Mouse (Mus musculus) limb, embryonic 10.5 days (tissue): ENCODE data around the gene Helt. TPM values are rescaled to one million over a fixed set of nuclear protein-coding genes. Genes with fewer than 3 reads are reported as not detected.

Experiments used
- DNase-seq: peaks from one replicate; pipeline ENCODE4 v3.0.0-alpha.2; 2017; ENCODE audit warnings: low spot score
- H3K27ac ChIP-seq: fragments of 300-500 bp; sonication (generic); 2 replicates; pipeline ENCODE4 v1.5.1; 2016; ENCODE audit warnings: mild to moderate bottlenecking
- H3K27me3 ChIP-seq: fragments of 300-500 bp; sonication (generic); 2 replicates; pipeline ENCODE4 v1.6.1; 2016; ENCODE audit warnings: low read depth, mild to moderate bottlenecking; ENCODE audit not compliant: poor library complexity, severe bottlenecking
- H3K36me3 ChIP-seq: fragments of 300-500 bp; sonication (generic); 2 replicates; pipeline ENCODE4 v1.6.1; 2016; ENCODE audit warnings: mild to moderate bottlenecking, moderate library complexity
- H3K4me1 ChIP-seq: fragments of 300-500 bp; sonication (generic); 2 replicates; pipeline ENCODE4 v1.6.1; 2016
- H3K4me3 ChIP-seq: fragments of 300-500 bp; sonication (generic); 2 replicates; pipeline ENCODE4 v1.5.1; 2016; ENCODE audit warnings: mild to moderate bottlenecking, moderate library complexity
- H3K9me3 ChIP-seq: fragments of 300-500 bp; sonication (generic); replicated peaks from 2 replicates; pipeline ENCODE4 v1.6.1; 2016; ENCODE audit warnings: mild to moderate bottlenecking
- WGBS: fragments of 180-500 bp; shearing (Covaris S2); methylation state at CpG from one replicate; pipeline ENCODE4 v1.1.7; 2016; 5-methylcytosine and 5-hydroxymethylcytosine counted together
- polyA plus RNA-seq: library from polyadenylated mRNA; unstranded; fragments of >200 nt; fragmentation: Nextera tagmentation; extraction: Ambion mirVana; gene quantifications from 2 replicates; pipeline ENCODE4 v1.2.1, GENCODE M21; 2016

Gene Helt
- polyA plus RNA-seq, 1 experiment from 2014 or later, result not detected

- no peak overlapping the region for H3K4me3 ChIP-seq
- WGBS, result 98% methylated on average over 4 of the region's 4 CpGs
- no peaks in the 10 kb centered on the region for H3K4me1 ChIP-seq
- H3K36me3 ChIP-seq, result no peaks in the 10 kb centered on the region
- H3K9me3 ChIP-seq, result no peaks in the 10 kb centered on the region
- H3K27me3 ChIP-seq, result no peaks in the 10 kb centered on the region
- H3K27ac ChIP-seq, result no peak overlapping the region
- no peak for DNase-seq
Observed at GRCm38 (mm10) chr8:46322421-46322820, 27.9 kb upstream of the Helt start.

- Histone ChIP-seq H3K4me3 (no peak overlapping the region), H3K9me3 (no peaks in the 10 kb centered on the region), H3K4me1 (no peaks in the 10 kb centered on the region), H3K36me3 (no peaks in the 10 kb centered on the region), H3K27me3 (no peaks in the 10 kb centered on the region), H3K27ac (no peak overlapping the region)
- DNase-seq, result no peak
- WGBS, result 94% methylated on average over 5 of the region's 5 CpGs
Observed at GRCm38 (mm10) chr8:46318802-46319201, 24.3 kb upstream of the Helt start.

- Histone ChIP-seq H3K9me3 (no peaks in the 10 kb centered on the region), H3K4me3 (no peak overlapping the region), H3K4me1 (no peaks in the 10 kb centered on the region), H3K36me3 (no peaks in the 10 kb centered on the region), H3K27ac (no peak overlapping the region), H3K27me3 (no peaks in the 10 kb centered on the region)
- DNase-seq, result no peak
- WGBS, result 88% methylated on average over 7 of the region's 7 CpGs
Observed at GRCm38 (mm10) chr8:46317161-46317560, 22.7 kb upstream of the Helt start.

GRCm38 (mm10) chr8:46313798-46314197 lies 19.3 kb upstream of the Helt start:
- Histone ChIP-seq H3K27ac (no peak overlapping the region), H3K4me1 (no peaks in the 10 kb centered on the region), H3K36me3 (no peaks in the 10 kb centered on the region), H3K9me3 (no peaks in the 10 kb centered on the region), H3K4me3 (no peak overlapping the region), H3K27me3 (0 out of 2 replicates have a peak, but pooled peaks cover 5% of the 10 kb centered on the region)
- DNase-seq, result no peak
- WGBS, result 91% methylated on average over 3 of the region's 3 CpGs

GRCm38 (mm10) chr8:46311159-46311558 lies 16.7 kb upstream of the Helt start:
- no peaks in the 10 kb centered on the region for H3K36me3 ChIP-seq
- H3K4me3 ChIP-seq, result no peak overlapping the region
- 11% methylated on average over 10 of the region's 10 CpGs for WGBS

GRCm38 (mm10) chr8:46308189-46308588 lies 13.7 kb upstream of the Helt start:
- WGBS, result 83% methylated on average over 2 of the region's 2 CpGs
- DNase-seq, result no peak
- no peak overlapping the region for H3K4me3 ChIP-seq
- H3K9me3 ChIP-seq, result no peaks in the 10 kb centered on the region
- H3K27ac ChIP-seq, result no peak overlapping the region
- H3K4me1 ChIP-seq, result no peaks in the 10 kb centered on the region
- H3K27me3 ChIP-seq, result peaks cover 12% of the 10 kb centered on the region; the same call in 1 of the 2 replicates
- no peaks in the 10 kb centered on the region for H3K36me3 ChIP-seq

More at GRCm38 (mm10) chr8:46311159-46311558, 16.7 kb upstream of the Helt start:
- no peak overlapping the region for H3K27ac ChIP-seq
- H3K9me3 ChIP-seq, result no peaks in the 10 kb centered on the region
- DNase-seq, result peak; percentile 84
- H3K4me1 ChIP-seq, result no peaks in the 10 kb centered on the region
- H3K27me3 ChIP-seq, result 0 out of 2 replicates have a peak, but pooled peaks cover 5% of the 10 kb centered on the region

GRCm38 (mm10) chr8:46305733-46306349 lies 11.4 kb upstream of the Helt start:
- Histone ChIP-seq H3K36me3 (no peaks in the 10 kb centered on the region), H3K27ac (no peak overlapping the region), H3K4me1 (no peaks in the 10 kb centered on the region), H3K9me3 (no peaks in the 10 kb centered on the region), H3K27me3 (peaks cover 13% of the 10 kb centered on the region; the same call in 1 of the 2 replicates), H3K4me3 (no peak overlapping the region)
- 10% methylated on average over 9 of the region's 9 CpGs for WGBS
- DNase-seq, result peak; percentile 63

- no peak for DNase-seq
- peaks cover 33% of the 10 kb centered on the region for H3K27me3 ChIP-seq
- no peaks in the 10 kb centered on the region for H3K9me3 ChIP-seq
- WGBS, result 93% methylated on average over 9 of the region's 9 CpGs
- no peak overlapping the region for H3K27ac ChIP-seq
- H3K4me1 ChIP-seq, result no peaks in the 10 kb centered on the region
- no peak overlapping the region for H3K4me3 ChIP-seq
- no peaks in the 10 kb centered on the region for H3K36me3 ChIP-seq
Observed at GRCm38 (mm10) chr8:46302121-46302520, 7.7 kb upstream of the Helt start.

GRCm38 (mm10) chr8:46298847-46299246 lies 4.4 kb upstream of the Helt start:
- H3K9me3 ChIP-seq, result no peaks in the 10 kb centered on the region
- no peaks in the 10 kb centered on the region for H3K36me3 ChIP-seq
- WGBS, result 31% methylated on average over 7 of the region's 7 CpGs
- DNase-seq, result no peak
- H3K27me3 ChIP-seq, result peaks cover 65% of the 10 kb centered on the region
- H3K27ac ChIP-seq, result no peak overlapping the region
- peaks cover 23% of the 10 kb centered on the region for H3K4me1 ChIP-seq
- H3K4me3 ChIP-seq, result no peak overlapping the region

GRCm38 (mm10) chr8:46296551-46296950 lies 2.1 kb upstream of the Helt start:
- Histone ChIP-seq H3K36me3 (no peaks in the 10 kb centered on the region), H3K27ac (no peak overlapping the region), H3K4me3 (peak overlapping the region; percentile 19; the same call in 1 of the 2 replicates), H3K9me3 (no peaks in the 10 kb centered on the region), H3K27me3 (peaks cover 81% of the 10 kb centered on the region), H3K4me1 (peaks cover 29% of the 10 kb centered on the region)
- DNase-seq, result no peak
- under 1% methylated on average over 11 of the region's 11 CpGs for WGBS

- no peaks in the 10 kb centered on the region for H3K36me3 ChIP-seq
- H3K4me1 ChIP-seq, result peaks cover 29% of the 10 kb centered on the region
- no peak overlapping the region for H3K27ac ChIP-seq
- no peak for DNase-seq
- under 1% methylated on average over 8 of the region's 8 CpGs for WGBS
- peak overlapping the region; percentile 19; the same call in 1 of the 2 replicates for H3K4me3 ChIP-seq
- peaks cover 87% of the 10 kb centered on the region for H3K27me3 ChIP-seq
- no peaks in the 10 kb centered on the region for H3K9me3 ChIP-seq
Observed at GRCm38 (mm10) chr8:46295951-46296350, 1.5 kb upstream of the Helt start.

- 2% methylated on average over 14 of the region's 14 CpGs for WGBS
- peak overlapping the region; percentile 37; the same call in 1 of the 2 replicates for H3K4me3 ChIP-seq
Observed at GRCm38 (mm10) chr8:46295101-46295534, 647 bp upstream of the Helt start.

GRCm38 (mm10) chr8:46293741-46294151 lies 725 bp downstream of the Helt start:
- no peak for DNase-seq
- H3K4me1 ChIP-seq, result peaks cover 29% of the 10 kb centered on the region
- peak overlapping the region; percentile 37; the same call in 1 of the 2 replicates for H3K4me3 ChIP-seq
- no peaks in the 10 kb centered on the region for H3K9me3 ChIP-seq
- H3K36me3 ChIP-seq, result no peaks in the 10 kb centered on the region
- WGBS, result under 1% methylated on average over 16 of the region's 16 CpGs
- peaks cover 100% of the 10 kb centered on the region for H3K27me3 ChIP-seq
- no peak overlapping the region for H3K27ac ChIP-seq

More at GRCm38 (mm10) chr8:46295101-46295534, 647 bp upstream of the Helt start:
- H3K4me1 ChIP-seq, result peaks cover 29% of the 10 kb centered on the region
- DNase-seq, result no peak
- H3K9me3 ChIP-seq, result no peaks in the 10 kb centered on the region
- no peak overlapping the region for H3K27ac ChIP-seq
- peaks cover 95% of the 10 kb centered on the region for H3K27me3 ChIP-seq
- no peaks in the 10 kb centered on the region for H3K36me3 ChIP-seq
